Mouse (Mus musculus) limb, embryonic 15.5 days (tissue): ENCODE results near the gene Kat5. TPM values are rescaled to one million over a fixed set of nuclear protein-coding genes. Genes with fewer than 3 reads are reported as not detected.

Source experiments
- ATAC-seq: fragments of 200-750 bp; cut with Nextera tagmentation; 2 replicates; pipeline ENCODE4 v1.8.0; 2017; ENCODE audit warnings: low read depth, moderate TSS enrichment; ENCODE audit not compliant: insufficient number of reproducible peaks, low FRiP score, low TSS enrichment
- H3K27ac ChIP-seq: fragments of 300-500 bp; sonication (generic); 2 replicates; pipeline ENCODE4 v1.5.1; 2015; ENCODE audit warnings: moderate library complexity, mild to moderate bottlenecking, inconsistent platforms
- H3K27me3 ChIP-seq: fragments of 300-500 bp; sonication (generic); 2 replicates; pipeline ENCODE4 v1.6.1; 2015; ENCODE audit warnings: inconsistent platforms
- H3K36me3 ChIP-seq: fragments of 300-500 bp; sonication (generic); 2 replicates; pipeline ENCODE4 v1.6.1; 2015; ENCODE audit warnings: inconsistent platforms
- H3K4me1 ChIP-seq: fragments of 300-500 bp; sonication (generic); 2 replicates; pipeline ENCODE4 v1.6.1; 2015; ENCODE audit warnings: inconsistent platforms
- H3K4me2 ChIP-seq: fragments of 300-500 bp; sonication (generic); 2 replicates; pipeline ENCODE4 v1.6.1; 2015; ENCODE audit warnings: mild to moderate bottlenecking, inconsistent platforms
- H3K4me3 ChIP-seq: fragments of 300-500 bp; sonication (generic); 2 replicates; pipeline ENCODE4 v1.5.1; 2015; ENCODE audit warnings: mild to moderate bottlenecking, inconsistent platforms
- H3K9ac ChIP-seq: fragments of 300-500 bp; sonication (generic); 2 replicates; pipeline ENCODE4 v1.6.1; 2015; ENCODE audit warnings: inconsistent platforms
- H3K9me3 ChIP-seq: fragments of 300-500 bp; sonication (generic); 2 replicates; pipeline ENCODE4 v1.6.1; 2016; ENCODE audit warnings: inconsistent platforms
- WGBS: fragments of 180-500 bp; shearing (Covaris S2); methylation state at CpG from one replicate; pipeline ENCODE4 v1.1.7; 2015; 5-methylcytosine and 5-hydroxymethylcytosine counted together
- polyA plus RNA-seq: library from polyadenylated mRNA; unstranded; fragments of >200 nt; fragmentation: Nextera tagmentation; extraction: Ambion mirVana; gene quantifications from 2 replicates; pipeline ENCODE4 v1.2.1, GENCODE M21; 2015

The Kat5 gene
- polyA plus RNA-seq, 1 experiment from 2014 or later, result 48.7 TPM

DNA sequence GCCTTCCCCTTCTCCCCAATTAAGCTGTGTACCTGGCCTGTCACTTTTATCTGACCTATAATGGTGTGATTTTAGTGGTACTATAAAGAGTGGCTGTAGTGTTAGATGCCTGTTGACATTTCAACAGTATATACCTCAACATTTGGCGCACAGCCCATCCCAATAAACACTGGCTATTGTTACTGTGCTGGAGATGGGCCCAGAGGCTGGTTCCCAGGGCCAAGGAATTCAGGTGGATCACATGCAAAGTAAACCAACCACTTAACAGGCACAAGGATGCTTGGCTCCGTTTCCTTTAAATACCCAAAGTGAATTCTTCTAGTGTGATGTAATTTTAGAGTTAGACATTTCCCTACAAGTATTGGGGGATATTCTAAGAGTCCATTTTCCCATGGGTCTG lies 4.9 kb upstream of the Kat5 start:
- no peaks in the 10 kb centered on the region for H3K36me3 ChIP-seq
- WGBS, result 52% methylated on average over 2 of the region's 2 CpGs
- H3K4me1 ChIP-seq, result peaks cover 6% of the 10 kb centered on the region
- no peaks in the 10 kb centered on the region for H3K27me3 ChIP-seq
- H3K4me2 ChIP-seq, result no peak overlapping the region
- H3K9me3 ChIP-seq, result no peaks in the 10 kb centered on the region
- no peak overlapping the region for H3K27ac ChIP-seq
- H3K4me3 ChIP-seq, result no peak overlapping the region
- ATAC-seq, result no peak
- no peak overlapping the region for H3K9ac ChIP-seq

DNA sequence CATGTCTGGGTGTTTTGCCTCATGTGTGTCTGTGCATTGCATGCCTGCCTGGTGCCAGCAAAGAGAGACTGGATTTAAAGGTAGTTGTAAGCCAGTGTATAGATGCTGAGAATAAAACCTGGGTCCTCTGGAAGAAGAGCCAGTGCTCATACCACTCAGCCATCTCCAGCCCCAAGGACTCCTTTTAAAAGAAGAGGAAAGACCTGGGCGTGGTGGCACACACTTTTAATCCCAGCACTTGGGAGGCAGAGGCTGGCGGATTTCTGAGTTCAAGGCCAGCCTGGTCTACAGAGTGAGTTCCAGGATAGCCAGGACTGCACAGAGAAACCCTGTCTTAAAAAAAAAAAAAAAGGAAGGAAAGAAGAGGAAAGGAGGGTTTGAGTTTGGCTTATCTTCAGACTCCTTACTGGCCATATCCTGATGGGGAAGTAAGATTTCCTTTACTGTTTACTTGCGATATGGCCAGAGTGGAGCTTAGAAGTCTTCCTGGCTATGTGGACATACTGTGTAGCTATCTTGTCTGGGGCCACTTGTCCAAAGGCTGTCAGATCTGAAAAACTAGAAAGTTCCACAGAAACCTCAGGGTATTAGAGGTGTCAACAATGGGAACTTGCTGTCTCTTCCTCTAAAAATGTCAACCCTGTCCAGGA lies 2.9 kb upstream of the Kat5 start:
- Histone ChIP-seq H3K9me3 (no peaks in the 10 kb centered on the region), H3K4me3 (no peak overlapping the region), H3K4me2 (no peak overlapping the region), H3K27ac (no peak overlapping the region), H3K4me1 (peaks cover 23% of the 10 kb centered on the region), H3K36me3 (peaks cover 10% of the 10 kb centered on the region), H3K27me3 (no peaks in the 10 kb centered on the region), H3K9ac (no peak overlapping the region)
- no peak for ATAC-seq
- WGBS, result 85% methylated on average over 3 of the region's 3 CpGs

- WGBS, result 75% methylated on average over 1 of the region's 1 CpGs
Measured at GRCm38 (mm10) chr19:5611973-5612372, 1.9 kb upstream of the Kat5 start.

DNA sequence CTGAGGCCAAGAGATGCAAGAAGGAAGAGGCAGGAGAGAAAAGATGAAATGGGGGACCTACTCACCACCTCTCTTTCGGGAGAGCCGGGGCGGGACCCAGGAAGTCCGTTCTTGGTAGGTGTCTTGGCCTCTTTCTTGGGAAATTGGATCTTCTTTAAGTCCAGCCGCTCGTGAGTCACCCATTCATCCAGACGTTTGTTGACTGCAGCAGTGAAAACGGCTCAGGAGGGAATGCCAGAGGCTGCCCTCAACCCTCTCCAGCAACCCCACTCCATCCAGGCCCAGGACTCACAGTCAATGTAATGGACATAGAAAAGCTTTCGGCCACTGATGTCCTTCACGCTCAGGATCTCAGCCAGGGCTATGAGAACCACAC lies 878 bp downstream of the Kat5 start:
- ATAC-seq, result no peak
- peak overlapping the region; percentile 75 for H3K4me2 ChIP-seq
- H3K4me3 ChIP-seq, result peak overlapping the region; percentile 69
- no peaks in the 10 kb centered on the region for H3K9me3 ChIP-seq
- peak overlapping the region; percentile 69 for H3K9ac ChIP-seq
- H3K4me1 ChIP-seq, result peaks cover 23% of the 10 kb centered on the region
- H3K36me3 ChIP-seq, result peaks cover 48% of the 10 kb centered on the region
- 46% methylated on average over 10 of the region's 10 CpGs for WGBS
- H3K27ac ChIP-seq, result peak overlapping the region; percentile 99
- H3K27me3 ChIP-seq, result no peaks in the 10 kb centered on the region

More at GRCm38 (mm10) chr19:5611973-5612372, 1.9 kb upstream of the Kat5 start:
- no peak overlapping the region for H3K4me3 ChIP-seq
- no peaks in the 10 kb centered on the region for H3K27me3 ChIP-seq
- H3K27ac ChIP-seq, result no peak overlapping the region
- ATAC-seq, result no peak
- H3K36me3 ChIP-seq, result peaks cover 19% of the 10 kb centered on the region
- H3K4me2 ChIP-seq, result no peak overlapping the region
- no peak overlapping the region for H3K9ac ChIP-seq
- no peaks in the 10 kb centered on the region for H3K9me3 ChIP-seq
- peaks cover 23% of the 10 kb centered on the region for H3K4me1 ChIP-seq

DNA sequence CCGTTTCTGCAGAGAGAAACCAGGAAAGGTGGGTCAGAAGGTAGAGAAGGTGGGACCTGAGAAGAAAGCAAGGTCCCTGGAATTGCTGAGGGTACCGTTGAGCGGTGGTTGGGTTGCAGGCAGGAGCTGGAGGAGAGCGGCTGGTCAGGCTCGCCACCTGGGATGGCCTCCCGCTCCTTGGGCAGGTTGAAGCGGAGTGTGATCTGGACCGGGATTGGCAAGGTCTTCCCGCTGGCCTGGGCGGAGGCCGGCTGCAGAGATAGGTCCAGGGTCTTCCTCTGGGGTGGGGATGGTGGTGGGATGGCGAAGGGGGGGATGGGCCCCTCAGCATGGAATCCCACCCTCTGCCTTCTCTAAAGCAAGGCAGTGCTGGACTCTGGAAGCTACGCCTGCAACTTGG lies 1.3 kb downstream of the Kat5 start:
- Histone ChIP-seq H3K9me3 (no peaks in the 10 kb centered on the region), H3K4me3 (peak overlapping the region; percentile 69), H3K27me3 (no peaks in the 10 kb centered on the region), H3K27ac (peak overlapping the region; percentile 99; the same call in 1 of the 2 replicates), H3K4me1 (peaks cover 28% of the 10 kb centered on the region), H3K9ac (peak overlapping the region; percentile 69; the same call in 1 of the 2 replicates), H3K36me3 (peaks cover 52% of the 10 kb centered on the region), H3K4me2 (peak overlapping the region; percentile 75)
- ATAC-seq, result no peak
- WGBS, result 95% methylated on average over 13 of the region's 13 CpGs

- H3K27me3 ChIP-seq, result no peaks in the 10 kb centered on the region
- WGBS, result 91% methylated on average over 26 of the region's 26 CpGs
- H3K9ac ChIP-seq, result no peak overlapping the region
- H3K4me3 ChIP-seq, result no peak overlapping the region
- no peak overlapping the region for H3K4me2 ChIP-seq
- peaks cover 36% of the 10 kb centered on the region for H3K4me1 ChIP-seq
- no peak overlapping the region for H3K27ac ChIP-seq
- no peak for ATAC-seq
- peaks cover 60% of the 10 kb centered on the region for H3K36me3 ChIP-seq
- no peaks in the 10 kb centered on the region for H3K9me3 ChIP-seq
Measured at GRCm38 (mm10) chr19:5607705-5608410, 2.2 kb downstream of the Kat5 start.

GRCm38 (mm10) chr19:5606196-5606595 lies 3.8 kb downstream of the Kat5 start:
- Histone ChIP-seq H3K36me3 (peaks cover 60% of the 10 kb centered on the region), H3K9me3 (no peaks in the 10 kb centered on the region), H3K27me3 (no peaks in the 10 kb centered on the region), H3K27ac (no peak overlapping the region), H3K4me1 (peaks cover 44% of the 10 kb centered on the region), H3K4me3 (no peak overlapping the region), H3K9ac (no peak overlapping the region), H3K4me2 (no peak overlapping the region)
- 83% methylated on average over 8 of the region's 8 CpGs for WGBS
- no peak for ATAC-seq

DNA sequence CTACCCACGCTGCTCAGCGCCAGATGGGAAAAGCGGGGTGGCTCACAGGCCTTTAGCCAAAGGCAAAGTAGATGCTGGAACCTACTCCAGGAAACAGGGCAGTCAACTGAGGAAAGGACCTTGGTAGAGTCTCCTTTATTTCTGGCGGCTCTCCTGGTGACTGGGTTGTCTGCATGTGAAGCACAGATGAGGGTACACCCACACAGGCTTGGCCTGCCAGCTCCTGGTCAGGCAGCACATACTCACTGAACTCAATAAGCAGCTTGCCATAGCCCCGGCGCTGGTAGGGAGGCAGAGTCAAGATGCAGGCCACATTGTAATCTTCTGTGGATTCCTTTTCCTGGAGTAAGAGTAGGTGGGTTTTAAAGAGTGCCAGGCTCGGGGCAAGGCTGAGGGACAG lies 4.9 kb downstream of the Kat5 start:
- 91% methylated on average over 7 of the region's 7 CpGs for WGBS
- Histone ChIP-seq H3K4me2 (no peak overlapping the region), H3K27me3 (no peaks in the 10 kb centered on the region), H3K4me3 (no peak overlapping the region), H3K27ac (no peak overlapping the region), H3K9ac (no peak overlapping the region), H3K9me3 (no peaks in the 10 kb centered on the region), H3K36me3 (peaks cover 60% of the 10 kb centered on the region), H3K4me1 (peaks cover 38% of the 10 kb centered on the region)
- ATAC-seq, result no peak

- H3K36me3 ChIP-seq, result peaks cover 57% of the 10 kb centered on the region
- no peak overlapping the region for H3K4me2 ChIP-seq
- no peaks in the 10 kb centered on the region for H3K9me3 ChIP-seq
- H3K4me3 ChIP-seq, result no peak overlapping the region
- no peak for ATAC-seq
- no peak overlapping the region for H3K9ac ChIP-seq
- no peaks in the 10 kb centered on the region for H3K27me3 ChIP-seq
- peaks cover 29% of the 10 kb centered on the region for H3K4me1 ChIP-seq
- WGBS, result 77% methylated on average over 7 of the region's 7 CpGs
- H3K27ac ChIP-seq, result no peak overlapping the region
Measured at GRCm38 (mm10) chr19:5603664-5604063, 6.4 kb downstream of the Kat5 start.

GRCm38 (mm10) chr19:5601752-5602541 lies 8.1 kb downstream of the Kat5 start, which contains the start of gene Rnaseh2c:
Gene Rnaseh2c, plus strand, starts transcription at chr19:5601873.
- peak within 1 kb of the TSS; percentile 58 for H3K4me3 ChIP-seq
- peak within 1 kb of the TSS; percentile 79 for H3K27ac ChIP-seq
- H3K9ac ChIP-seq, result peak within 1 kb of the TSS; percentile 86
- peak within 1 kb of the TSS; percentile 82 for H3K4me2 ChIP-seq
- H3K9me3 ChIP-seq, result no peaks in the 10 kb centered on the region
- peaks cover 40% of the 10 kb centered on the region for H3K36me3 ChIP-seq
- no peaks in the 10 kb centered on the region for H3K27me3 ChIP-seq
- peaks cover 21% of the 10 kb centered on the region for H3K4me1 ChIP-seq
- peak; percentile 80 for ATAC-seq
- under 1% methylated on average over 64 of the region's 64 CpGs for WGBS

GRCm38 (mm10) chr19:5599224-5599623 lies 10.8 kb downstream of the Kat5 start:
- H3K4me1 ChIP-seq, result peaks cover 21% of the 10 kb centered on the region
- H3K36me3 ChIP-seq, result peaks cover 13% of the 10 kb centered on the region
- H3K4me3 ChIP-seq, result no peak overlapping the region
- no peak overlapping the region for H3K9ac ChIP-seq
- no peaks in the 10 kb centered on the region for H3K9me3 ChIP-seq
- no peak for ATAC-seq
- H3K27me3 ChIP-seq, result no peaks in the 10 kb centered on the region
- 82% methylated on average over 4 of the region's 4 CpGs for WGBS
- no peak overlapping the region for H3K4me2 ChIP-seq
- H3K27ac ChIP-seq, result no peak overlapping the region

GRCm38 (mm10) chr19:5591888-5592287 lies 18.1 kb downstream of the Kat5 start:
- Histone ChIP-seq H3K4me2 (no peak overlapping the region), H3K4me1 (no peaks in the 10 kb centered on the region), H3K9ac (no peak overlapping the region), H3K27me3 (no peaks in the 10 kb centered on the region), H3K9me3 (no peaks in the 10 kb centered on the region), H3K27ac (no peak overlapping the region), H3K4me3 (no peak overlapping the region), H3K36me3 (no peaks in the 10 kb centered on the region)
- ATAC-seq, result no peak
- WGBS, result 88% methylated on average over 6 of the region's 6 CpGs
